Mouse (Mus musculus) left cerebral cortex, postnatal 25 days (tissue): ENCODE measurements around the gene Galnt14. TPM values are rescaled to one million over a fixed set of nuclear protein-coding genes. Genes with fewer than 3 reads are reported as not detected.

Experiments used
- DNase-seq, 2 experiments: peaks; one replicate each; pipeline ENCODE4 v3.0.0; 2022; ENCODE audit warnings: low spot score in 2 of 2, mixed read lengths in 1 of 2
- intact Hi-C: fragments of 180-260 bp; cut with DNase I; formaldehyde crosslinking; loops from one replicate; pipeline ENCODE4 v1.15.1; 2025
- total RNA-seq, 2 experiments: library from RNA; stranded (reverse); gene quantifications; 2 replicates each; pipeline ENCODE4 v1.2.3; 2021

Gene Galnt14
- total RNA-seq, 2 experiments from 2014 or later, result 17.6 to 20.9 TPM

GRCm38 (mm10) chr17:73684746-73685145 lies 25.5 kb downstream of the Galnt14 start:
- intact Hi-C loops, result no loop called here
- peak; percentile 19 to 67 for DNase-seq

DNA sequence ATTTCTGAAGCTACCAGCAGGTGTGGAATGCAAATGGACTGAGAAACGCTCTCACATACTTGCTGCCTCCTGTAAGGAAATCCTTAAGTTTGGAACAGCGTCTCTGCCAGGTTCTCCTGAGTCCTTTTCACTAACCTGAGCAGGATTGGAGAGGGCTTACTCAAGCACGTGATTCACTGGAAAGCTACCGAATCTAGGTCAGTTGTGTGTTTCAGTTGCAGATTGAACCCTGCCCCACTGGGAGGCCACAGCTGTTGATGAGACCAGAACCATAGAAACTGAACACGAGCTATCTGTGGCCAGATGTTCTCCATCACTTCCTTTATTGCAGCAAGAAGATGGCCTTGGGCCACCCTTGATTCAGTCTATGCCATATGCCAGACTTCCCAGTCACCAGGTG lies 38.3 kb downstream of the Galnt14 start:
- intact Hi-C loops, result no loop called here
- DNase-seq, result no peak

- intact Hi-C loops, result no loop called here
- DNase-seq, result no peak
Measured at GRCm38 (mm10) chr17:73670048-73670447, 40.2 kb downstream of the Galnt14 start.

DNA sequence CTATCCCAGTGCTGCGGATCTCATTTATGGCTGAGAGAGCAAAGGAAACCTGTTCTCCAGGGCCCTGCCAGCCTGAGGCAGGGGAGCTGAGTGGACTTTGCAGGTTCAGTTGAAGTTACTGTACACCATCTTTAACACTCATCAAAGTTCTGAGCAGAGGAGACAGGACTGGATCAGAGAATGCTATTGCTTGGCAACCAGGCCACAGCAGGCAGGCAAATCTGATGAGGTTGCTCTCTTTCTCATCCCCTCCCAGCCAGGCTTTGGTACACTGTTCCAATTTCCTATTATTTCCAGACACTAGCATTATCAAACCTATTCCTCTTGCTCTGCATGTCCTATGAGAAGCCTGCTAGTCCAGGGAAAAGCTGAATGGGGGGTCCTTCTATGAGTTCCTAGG lies 41.3 kb downstream of the Galnt14 start:
- intact Hi-C loops, result no loop called here
- DNase-seq, result no peak

DNA sequence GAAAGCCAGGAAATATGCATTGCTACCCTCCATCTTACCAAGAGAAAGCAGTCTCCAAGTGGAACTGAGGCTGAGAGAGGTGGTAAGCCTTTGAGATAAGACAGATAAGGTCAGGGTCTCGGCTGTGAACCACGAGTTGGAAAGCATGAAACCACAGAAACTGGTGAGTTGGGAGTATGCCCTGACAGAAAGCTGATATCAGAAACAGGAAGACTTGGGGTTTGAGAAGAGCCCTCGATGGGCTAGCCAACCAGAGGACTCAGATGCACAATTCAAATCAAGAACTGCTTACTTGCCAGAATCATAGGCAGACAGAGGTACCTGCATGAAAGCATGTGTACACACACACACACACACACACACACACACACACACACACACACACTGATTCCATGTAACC lies 47.0 kb downstream of the Galnt14 start:
- intact Hi-C loops, result no loop called here
- no peak for DNase-seq

- no peak for DNase-seq
- intact Hi-C loops, result no loop called here
Measured at GRCm38 (mm10) chr17:73658731-73659445, 51.4 kb downstream of the Galnt14 start.

DNA sequence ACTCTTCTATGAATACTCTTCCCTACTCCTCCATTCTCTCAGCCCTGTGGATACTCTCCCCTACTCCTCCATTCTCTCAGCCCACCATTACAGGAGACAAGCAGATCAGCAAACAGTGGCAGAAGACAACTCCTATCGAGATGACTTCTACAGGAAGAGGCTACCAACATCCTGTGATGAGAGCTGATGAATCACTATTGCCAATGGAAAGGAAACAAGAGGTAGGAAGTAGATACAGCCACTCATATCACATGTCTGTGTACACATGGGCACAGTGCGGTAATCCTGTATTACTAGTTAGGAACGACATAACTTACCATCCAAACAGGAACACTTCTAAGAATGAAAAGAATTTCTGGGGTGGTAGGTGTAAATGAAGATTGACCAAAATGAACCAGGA lies 53.9 kb downstream of the Galnt14 start:
- intact Hi-C loops, result no loop called here
- DNase-seq, result no peak

- no peak for DNase-seq
- intact Hi-C loops, result no loop called here
Measured at GRCm38 (mm10) chr17:73654261-73654660, 56.0 kb downstream of the Galnt14 start.

- peak; percentile 24 to 44 for DNase-seq
- intact Hi-C loops, result no loop called here
Measured at GRCm38 (mm10) chr17:73649371-73649770, 60.9 kb downstream of the Galnt14 start.

DNA sequence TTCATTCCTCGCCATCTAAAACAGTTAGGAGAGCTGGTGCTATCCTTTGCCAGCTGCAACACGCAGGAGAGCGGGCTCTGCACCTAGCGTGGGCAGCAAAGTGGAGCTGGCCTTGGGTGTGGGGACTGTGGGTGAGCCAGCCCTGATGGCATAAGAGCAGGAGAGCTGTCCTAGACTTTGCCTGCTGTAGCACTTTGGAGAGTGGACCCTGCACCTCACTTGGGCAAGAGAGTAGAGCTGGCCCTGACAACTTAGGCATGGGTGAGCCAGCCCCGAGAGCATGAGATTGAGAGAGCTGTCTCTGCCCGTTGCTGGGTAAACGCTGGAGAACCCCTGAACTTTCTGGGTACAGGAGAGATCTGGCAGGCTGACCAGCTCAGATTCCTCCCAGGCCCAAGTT lies 68.6 kb downstream of the Galnt14 start:
- no peak for DNase-seq
- intact Hi-C loops, result no loop called here

DNA sequence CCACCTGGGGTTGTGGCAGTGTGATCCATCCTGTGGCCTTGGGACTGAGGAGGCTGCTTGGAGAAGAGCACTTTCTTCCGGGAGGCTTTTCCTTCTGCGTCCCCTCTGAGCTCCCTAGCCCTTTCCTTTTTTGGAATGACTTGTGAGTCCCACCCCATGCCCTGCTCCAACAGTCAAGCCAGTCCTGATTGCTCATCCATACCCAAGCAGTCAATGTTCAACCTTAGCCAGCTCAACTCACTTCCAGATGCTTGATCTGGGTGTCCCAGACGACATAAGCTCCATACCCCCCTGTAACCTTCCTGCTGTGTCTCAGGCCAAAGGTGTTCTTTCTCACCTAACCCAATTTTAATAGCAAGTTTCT lies 70.2 kb downstream of the Galnt14 start:
- intact Hi-C loops, result no loop called here
- no peak for DNase-seq

- DNase-seq, result no peak
- intact Hi-C loops, result loop anchor here (10.0 kb wide), 1 partner anchor 355 kb away; no protein-coding TSS in a partner anchor
Measured at GRCm38 (mm10) chr17:73639401-73640116, 70.7 kb downstream of the Galnt14 start.

GRCm38 (mm10) chr17:73636988-73637387 lies 73.3 kb downstream of the Galnt14 start:
- DNase-seq, result no peak
- intact Hi-C loops, result loop anchor here (10.0 kb wide), 1 partner anchor 358 kb away; no protein-coding TSS in a partner anchor

DNA sequence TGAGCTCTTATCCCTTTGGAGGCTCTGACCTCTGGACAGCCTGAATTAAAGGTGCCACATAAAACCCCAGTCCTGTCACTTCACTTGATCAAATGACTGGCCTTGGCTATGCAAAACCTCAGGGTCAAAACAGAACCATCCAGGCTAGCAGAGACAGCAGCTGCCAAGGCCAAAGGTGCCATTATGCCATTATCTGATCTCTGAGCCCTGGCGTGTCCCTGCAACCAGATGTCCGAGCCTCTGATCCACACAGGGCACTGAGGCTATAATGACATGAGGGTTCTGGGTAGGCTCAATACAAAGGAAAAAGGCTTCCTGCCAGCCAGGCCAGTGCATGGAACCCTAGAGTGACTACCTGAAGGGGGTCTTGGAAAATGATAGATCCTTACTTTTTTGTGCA lies 75.4 kb downstream of the Galnt14 start:
- no peak for DNase-seq

GRCm38 (mm10) chr17:73633991-73634710 lies 76.1 kb downstream of the Galnt14 start:
- intact Hi-C loops, result loop anchor here (10.0 kb wide), 1 partner anchor 361 kb away; no protein-coding TSS in a partner anchor
- no peak for DNase-seq

More for the DNA sequence above, 75.4 kb downstream of the Galnt14 start:
- intact Hi-C loops, result loop anchor here (10.0 kb wide), 1 partner anchor 360 kb away; no protein-coding TSS in a partner anchor

DNA sequence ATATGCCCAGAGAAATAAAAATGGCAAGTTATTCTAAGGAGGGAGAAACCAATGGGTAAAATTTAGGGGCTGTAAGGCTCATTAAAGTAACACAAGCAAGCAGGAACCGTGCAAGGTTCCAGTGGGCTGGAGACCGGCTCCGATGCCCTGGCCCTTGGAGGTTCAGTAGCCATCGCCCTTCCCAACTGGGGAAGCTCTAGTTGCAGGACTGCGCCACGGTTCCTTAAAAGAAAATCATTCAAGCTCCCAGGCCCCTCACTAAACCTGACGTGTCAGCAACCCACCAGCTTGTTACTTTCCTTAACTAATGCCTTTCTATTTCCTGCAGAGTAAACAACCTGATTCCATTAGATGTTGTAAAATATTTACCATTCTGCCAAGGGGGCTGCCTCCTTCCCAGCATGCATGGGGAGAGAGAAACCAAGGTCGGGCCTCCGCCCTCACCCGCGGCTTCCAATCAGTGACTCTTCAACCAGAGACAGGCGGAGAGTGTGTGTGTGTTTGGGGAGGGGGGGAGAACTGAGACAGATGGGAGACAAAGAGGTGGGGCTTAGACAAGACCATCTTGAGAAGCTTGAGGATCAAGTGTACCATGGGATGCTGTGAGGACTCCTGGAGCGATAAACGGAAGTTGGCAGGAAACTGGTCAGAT lies 81.9 kb downstream of the Galnt14 start:
- no peak for DNase-seq
- intact Hi-C loops, result no loop called here

DNA sequence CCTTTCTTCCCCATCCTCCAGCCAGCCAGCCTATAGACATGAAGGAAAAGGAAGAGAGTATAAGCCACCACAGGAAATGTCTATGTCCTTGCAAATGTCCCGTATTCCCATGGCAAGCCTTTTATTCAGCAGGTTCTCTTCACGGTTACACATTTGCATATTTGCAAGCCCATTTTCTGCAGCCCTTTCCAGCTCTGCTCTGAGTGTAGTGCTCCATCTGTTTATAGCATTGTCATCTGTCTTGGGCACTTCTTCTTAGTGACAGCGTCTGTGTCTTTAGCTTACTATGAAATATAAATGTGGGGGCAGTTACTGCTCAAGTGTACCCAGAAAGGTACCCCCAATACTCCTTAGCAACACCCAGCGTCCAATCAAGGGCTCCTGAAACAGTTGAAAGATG lies 83.3 kb downstream of the Galnt14 start:
- DNase-seq, result peak in 1 of 2 experiments; percentile 35
- intact Hi-C loops, result no loop called here

GRCm38 (mm10) chr17:73620049-73620448 lies 90.2 kb downstream of the Galnt14 start:
- intact Hi-C loops, result no loop called here
- DNase-seq, result no peak

GRCm38 (mm10) chr17:73602552-73603478 lies 107.4 kb downstream of the Galnt14 start:
- DNase-seq, result no peak
- intact Hi-C loops, result no loop called here
